Mouse (Mus musculus) CD4-positive, CD25-positive, alpha-beta regulatory T cell, adult 4 months (primary cell): ENCODE measurements at regions not wholly inside any gene's neighbourhood (a gene's known extent, or its start where the extent isn't known, plus 50 kb on each side); places are given as distances from the start of the nearest gene placed in this dataset.

Source experiments
- ATAC-seq: one replicate; pipeline ENCODE4 v1.8.0; 2017

- ATAC-seq, result no peak
Observed at GRCm38 (mm10) chr7:75400471-75400870, 54.9 kb upstream of the Akap13 start.

GRCm38 (mm10) chr7:75404955-75405354 lies 50.4 kb upstream of the Akap13 start:
- no peak for ATAC-seq
